Mouse (Mus musculus): Measurements from ENCODE around the gene D930048N14Rik. TPM values are rescaled to one million over a fixed set of nuclear protein-coding genes. Genes with fewer than 3 reads are reported as not detected.

D930048N14Rik gene
- polyA plus RNA-seq, 1 experiment from 2014 or later = 3.9 TPM

DNA sequence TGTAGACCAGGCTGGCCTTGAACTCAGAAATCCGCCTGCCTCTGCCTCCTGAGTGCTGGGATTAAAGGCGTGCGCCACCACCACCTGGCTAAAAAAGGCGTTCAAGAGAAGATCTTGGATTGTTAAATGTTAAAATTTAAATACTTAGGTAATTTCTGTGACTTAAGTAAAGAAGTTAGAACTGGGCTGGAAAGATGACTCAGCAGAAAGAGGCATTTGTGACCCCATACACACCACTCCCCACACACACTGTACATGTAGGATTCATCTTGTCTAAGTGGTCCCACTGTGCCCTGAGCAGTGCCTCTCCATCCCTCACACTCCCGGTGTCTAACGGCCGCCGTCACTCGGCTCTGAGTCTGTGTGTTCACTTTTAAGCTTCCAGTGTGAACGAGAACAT lies 55.7 kb downstream of the D930048N14Rik start:
- Histone ChIP-seq H3K27me3 (replicated peaks; ENCODE audit: control insufficient read depth, insufficient read depth, low read length) (no peaks in the 10 kb centered on the region), H3K27ac (ENCODE audit: low read depth) (no peak overlapping the region), H3K4me2 (ENCODE audit: low read length) (no peak overlapping the region), H3K9ac (ENCODE audit: low read length) (no peak overlapping the region), H3K4me1 (replicated peaks; ENCODE audit: control insufficient read depth, insufficient read depth, low read length) (no peaks in the 10 kb centered on the region), H3K4me3 (ENCODE audit: low read depth, low read length) (no peak overlapping the region), H3K9me3 (ENCODE audit: control insufficient read depth, low read length) (no peaks in the 10 kb centered on the region), H3K36me3 (ENCODE audit: control insufficient read depth, insufficient read depth, low read length) (peaks cover 88% of the 10 kb centered on the region)
- no peak for ATAC-seq (replicated peaks; ENCODE audit: low FRiP score, low TSS enrichment, low read depth)
- WGBS = 96% methylated on average over 10 of the region's 10 CpGs
- no peak for DNase-seq (ENCODE audit: low spot score)

DNA sequence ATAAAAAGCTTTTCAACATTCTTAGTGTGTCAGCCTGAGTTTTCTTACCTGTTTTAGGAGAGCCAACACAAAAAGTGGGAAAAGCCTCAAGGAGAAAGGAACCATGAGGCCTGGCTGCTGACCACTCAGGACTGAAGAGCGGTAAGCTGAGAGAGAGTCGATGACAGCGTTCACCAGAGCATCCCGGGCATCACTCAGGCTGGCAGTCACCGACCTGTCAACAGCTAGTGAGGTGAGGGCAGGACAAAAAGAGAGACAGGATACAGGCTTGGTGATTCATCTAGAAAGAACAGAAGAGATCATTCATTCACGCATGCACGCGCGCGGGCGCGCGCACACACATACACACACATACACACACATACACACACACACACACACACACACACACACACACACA lies 56.3 kb downstream of the D930048N14Rik start:
- Histone ChIP-seq H3K4me1 (replicated peaks; ENCODE audit: control insufficient read depth, insufficient read depth, low read length) (no peaks in the 10 kb centered on the region), H3K27ac (ENCODE audit: low read depth) (no peak overlapping the region), H3K4me2 (ENCODE audit: low read length) (no peak overlapping the region), H3K9ac (ENCODE audit: low read length) (no peak overlapping the region), H3K36me3 (ENCODE audit: control insufficient read depth, insufficient read depth, low read length) (peaks cover 88% of the 10 kb centered on the region), H3K27me3 (replicated peaks; ENCODE audit: control insufficient read depth, insufficient read depth, low read length) (no peaks in the 10 kb centered on the region), H3K9me3 (ENCODE audit: control insufficient read depth, low read length) (no peaks in the 10 kb centered on the region), H3K4me3 (ENCODE audit: low read depth, low read length) (no peak overlapping the region)
- DNase-seq (ENCODE audit: low spot score) (no peak), ATAC-seq (replicated peaks; ENCODE audit: low FRiP score, low TSS enrichment, low read depth) (no peak)
- 96% methylated on average over 12 of the region's 13 CpGs for WGBS

Other genes starting within 250 kb of the D930048N14Rik start
- 21.5 and 22.8 TPM in 2 replicates for gene Phykpl, start 66.2 kb upstream of the D930048N14Rik start, polyA plus RNA-seq (2014; fragmentation: Nextera tagmentation; extraction: Ambion mirVana)
- 494 and 527 TPM in 2 replicates for gene Hnrnpab, start 44.1 kb upstream of the D930048N14Rik start, polyA plus RNA-seq (2014; fragmentation: Nextera tagmentation; extraction: Ambion mirVana)
- gene Nhp2, start 31.2 kb upstream of the D930048N14Rik start, polyA plus RNA-seq (2014; fragmentation: Nextera tagmentation; extraction: Ambion mirVana) = 221 and 226 TPM in 2 replicates
- 42.7 and 44.0 TPM in 2 replicates for gene Rmnd5b, start 15.1 kb upstream of the D930048N14Rik start, polyA plus RNA-seq (2014; fragmentation: Nextera tagmentation; extraction: Ambion mirVana)
- 15.3 and 17.3 TPM in 2 replicates for gene N4bp3, start 112 bp upstream of the D930048N14Rik start, polyA plus RNA-seq (2014; fragmentation: Nextera tagmentation; extraction: Ambion mirVana)
- 81.9 and 86.6 TPM in 2 replicates for gene 0610009B22Rik, start 37.9 kb downstream of the D930048N14Rik start, polyA plus RNA-seq (2014; fragmentation: Nextera tagmentation; extraction: Ambion mirVana)
- gene Sec24a, start 112.7 kb downstream of the D930048N14Rik start, polyA plus RNA-seq (2014; fragmentation: Nextera tagmentation; extraction: Ambion mirVana) = 17.0 and 19.2 TPM in 2 replicates
- 119 and 123 TPM in 2 replicates for gene Sar1b, start 112.7 kb downstream of the D930048N14Rik start, polyA plus RNA-seq (2014; fragmentation: Nextera tagmentation; extraction: Ambion mirVana)
- gene Jade2, start 206.7 kb downstream of the D930048N14Rik start, polyA plus RNA-seq (2014; fragmentation: Nextera tagmentation; extraction: Ambion mirVana) = 0.82 and 0.95 TPM in 2 replicates

All from intestine, embryonic 14.5 days (tissue).